Mouse (Mus musculus): ENCODE measurements at regions not wholly inside any gene's neighbourhood (a gene's known extent, or its start where the extent isn't known, plus 50 kb on each side); places are given as distances from the start of the nearest gene placed in this dataset.

GRCm38 (mm10) chr16:95778845-95779722, 77.2 kb downstream of the Ets2 start:
- no peak for TF ChIP-seq CTCF (IDR thresholded peaks at IDR 0.05; ENCODE audit: low read depth, low read length)
- TF ChIP-seq POLR2A (IDR thresholded peaks at IDR 0.05; ENCODE audit: extremely low read depth, insufficient read depth, low read length), result no peak
